Mouse (Mus musculus): Measurements from ENCODE around the gene Skint3. TPM values are rescaled to one million over a fixed set of nuclear protein-coding genes. Genes with fewer than 3 reads are reported as not detected.

The Skint3 gene
- polyA plus RNA-seq (2015; fragmentation: Nextera tagmentation; extraction: Ambion mirVana): 0.03 and 0.08 TPM in 2 replicates

DNA sequence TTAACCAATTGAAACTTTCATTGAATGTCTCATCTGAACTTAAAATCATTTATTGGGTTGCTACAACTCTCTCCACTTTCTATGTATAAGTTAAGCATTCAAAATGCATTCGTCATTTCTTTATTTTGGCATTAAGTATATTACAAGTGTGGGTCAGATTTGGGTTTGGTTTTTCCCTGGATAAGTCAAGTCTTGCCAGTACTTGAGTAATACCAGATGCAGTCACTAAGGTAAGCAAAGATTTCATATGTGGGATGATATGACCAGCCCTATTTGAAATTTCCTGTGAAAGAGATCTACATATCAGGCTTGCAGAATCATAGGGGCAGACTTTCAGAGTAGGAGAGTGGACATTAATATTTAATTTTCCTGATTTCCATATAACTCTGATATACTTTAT, at the start of gene Skint3:
TSS of gene Skint3 (plus strand) at position 301 of the 400 bp plus-strand sequence.

Other genes with a start within 250 kb of the Skint3 start
- gene Skint1, start 226.0 kb upstream of the Skint3 start, polyA plus RNA-seq (2015; fragmentation: Nextera tagmentation; extraction: Ambion mirVana): not detected in 2 replicates
- gene Skint4, start 160.2 kb upstream of the Skint3 start, polyA plus RNA-seq (2015; fragmentation: Nextera tagmentation; extraction: Ambion mirVana): not detected in 2 replicates
- not detected in 2 replicates for gene Skint9, start 201.7 kb downstream of the Skint3 start, polyA plus RNA-seq (2015; fragmentation: Nextera tagmentation; extraction: Ambion mirVana)

All from adrenal gland, postnatal 0 days (tissue).